Mouse (Mus musculus): Measurements from ENCODE around the gene Gm28038. TPM values are rescaled to one million over a fixed set of nuclear protein-coding genes. Genes with fewer than 3 reads are reported as not detected.

The Gm28038 gene
- polyA plus RNA-seq, 1 experiment: 114 TPM

DNA sequence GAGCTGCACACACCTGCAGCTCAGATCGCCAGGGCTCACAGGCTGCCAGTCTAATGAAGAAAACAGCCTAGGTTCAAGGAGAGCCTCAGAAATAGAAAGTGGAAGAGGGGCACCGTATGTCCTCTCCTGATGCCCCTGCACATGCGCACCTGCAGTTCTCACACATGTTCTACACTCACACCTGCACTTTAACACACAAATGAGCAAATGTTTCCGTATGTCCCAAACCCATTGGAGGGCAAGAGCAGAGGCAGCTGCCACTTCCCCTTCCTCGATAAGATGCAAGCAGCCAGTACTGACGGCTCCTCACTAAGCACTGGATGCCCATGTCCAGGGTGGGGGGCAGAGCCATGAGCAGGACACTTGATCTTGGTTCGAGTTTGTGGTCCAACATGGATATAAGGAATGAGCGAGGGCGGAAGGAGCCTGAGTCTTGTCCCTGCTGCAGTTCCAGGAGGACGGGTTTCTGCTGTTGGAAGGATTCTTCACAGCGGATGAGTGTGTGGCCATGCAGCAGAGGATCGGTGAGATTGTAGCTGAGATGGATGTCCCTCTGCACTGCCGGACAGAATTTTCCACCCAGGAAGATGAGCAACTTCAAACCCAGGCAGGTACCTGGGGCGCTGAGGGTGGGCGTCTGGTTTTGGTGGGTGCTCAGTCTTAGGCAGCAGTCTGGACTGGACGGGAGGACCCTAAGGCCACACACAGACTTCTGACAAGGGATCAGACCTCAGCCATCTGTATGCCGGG, 11.4 kb upstream of the Gm28038 start:
- H3K9ac ChIP-seq (ENCODE audit: low read depth, poor library complexity, severe bottlenecking): no peak overlapping the region
- H3K36me3 ChIP-seq (ENCODE audit: control insufficient read depth, insufficient read depth, low read length, poor library complexity, severe bottlenecking): no peaks in the 10 kb centered on the region
- no peak for TF ChIP-seq POLR2A (IDR thresholded peaks at IDR 0.05; ENCODE audit: insufficient read depth, low read length)
- no peak for TF ChIP-seq CTCF (IDR thresholded peaks at IDR 0.05; ENCODE audit: low read depth, low read length)
- TF ChIP-seq EP300 (IDR thresholded peaks at IDR 0.05; ENCODE audit: insufficient read depth, low read depth, low read length): no peak
- H3K27me3 ChIP-seq (ENCODE audit: control insufficient read depth, insufficient read depth, low read length, poor library complexity, severe bottlenecking): no peaks in the 10 kb centered on the region
- no peak overlapping the region for H3K27ac ChIP-seq (ENCODE audit: insufficient read depth, low read length)
- H3K9me3 ChIP-seq (replicated peaks; ENCODE audit: control insufficient read depth, insufficient read depth, low read length, poor library complexity, severe bottlenecking): no peaks in the 10 kb centered on the region
- no peak overlapping the region for H3K4me3 ChIP-seq (ENCODE audit: low read depth, low read length)
- peaks cover 3% of the 10 kb centered on the region for H3K4me1 ChIP-seq (ENCODE audit: control insufficient read depth, insufficient read depth, low read length)

DNA sequence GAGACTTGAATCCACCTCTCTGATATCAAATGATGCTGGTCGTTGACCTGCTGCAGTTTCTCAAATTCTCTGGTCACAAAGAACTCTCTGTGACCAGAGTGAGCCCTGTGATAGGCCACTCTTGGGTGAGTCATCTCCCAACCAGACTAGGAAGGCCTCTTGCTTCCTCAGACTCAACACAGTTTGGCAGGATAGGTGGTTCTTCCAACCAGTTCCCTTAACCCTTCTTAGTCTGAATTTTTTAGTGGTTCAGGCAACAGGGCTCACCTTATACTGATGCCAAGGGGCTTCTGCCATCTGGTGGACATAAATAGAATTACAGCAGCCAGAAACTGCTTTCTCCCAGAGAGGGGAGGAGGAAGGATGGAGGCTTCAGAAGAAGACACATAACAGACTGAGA, 10.7 kb upstream of the Gm28038 start:
- TF ChIP-seq EP300 (IDR thresholded peaks at IDR 0.05; ENCODE audit: insufficient read depth, low read depth, low read length) (no peak), POLR2A (IDR thresholded peaks at IDR 0.05; ENCODE audit: insufficient read depth, low read length) (no peak), CTCF (IDR thresholded peaks at IDR 0.05; ENCODE audit: low read depth, low read length) (no peak)
- Histone ChIP-seq H3K9me3 (replicated peaks; ENCODE audit: control insufficient read depth, insufficient read depth, low read length, poor library complexity, severe bottlenecking) (no peaks in the 10 kb centered on the region), H3K36me3 (ENCODE audit: control insufficient read depth, insufficient read depth, low read length, poor library complexity, severe bottlenecking) (no peaks in the 10 kb centered on the region), H3K4me1 (ENCODE audit: control insufficient read depth, insufficient read depth, low read length) (peaks cover 3% of the 10 kb centered on the region), H3K4me3 (ENCODE audit: low read depth, low read length) (no peak overlapping the region), H3K27me3 (ENCODE audit: control insufficient read depth, insufficient read depth, low read length, poor library complexity, severe bottlenecking) (no peaks in the 10 kb centered on the region), H3K9ac (ENCODE audit: low read depth, poor library complexity, severe bottlenecking) (no peak overlapping the region), H3K27ac (ENCODE audit: insufficient read depth, low read length) (no peak overlapping the region)

DNA sequence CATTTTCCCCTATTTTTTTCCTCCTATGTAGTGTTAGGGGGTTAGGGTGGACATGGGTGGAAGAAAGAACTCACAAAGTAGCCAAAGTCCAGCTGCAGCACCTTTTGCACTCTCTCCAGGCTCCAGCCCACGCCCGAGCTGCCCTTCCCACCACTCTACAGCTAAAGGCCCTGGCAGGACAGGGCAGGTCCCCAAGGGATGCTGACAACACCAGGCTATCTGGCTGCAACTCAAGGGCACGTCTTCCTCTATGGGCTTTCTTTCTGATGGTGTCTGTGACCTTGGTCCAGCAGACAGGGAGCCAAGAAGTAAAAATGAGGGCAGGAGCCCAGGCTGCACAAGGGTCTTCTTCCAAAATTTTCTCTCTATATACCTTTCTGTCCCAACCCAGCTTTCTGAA, 808 bp downstream of the Gm28038 start:
- H3K27ac ChIP-seq (ENCODE audit: insufficient read depth, low read length): no peak overlapping the region
- H3K27me3 ChIP-seq (ENCODE audit: control insufficient read depth, insufficient read depth, low read length, poor library complexity, severe bottlenecking): no peaks in the 10 kb centered on the region
- H3K4me3 ChIP-seq (ENCODE audit: low read depth, low read length): no peak overlapping the region
- no peaks in the 10 kb centered on the region for H3K9me3 ChIP-seq (replicated peaks; ENCODE audit: control insufficient read depth, insufficient read depth, low read length, poor library complexity, severe bottlenecking)
- TF ChIP-seq CTCF (IDR thresholded peaks at IDR 0.05; ENCODE audit: low read depth, low read length): no peak
- no peak for TF ChIP-seq EP300 (IDR thresholded peaks at IDR 0.05; ENCODE audit: insufficient read depth, low read depth, low read length)
- no peak for TF ChIP-seq POLR2A (IDR thresholded peaks at IDR 0.05; ENCODE audit: insufficient read depth, low read length)
- no peak overlapping the region for H3K9ac ChIP-seq (ENCODE audit: low read depth, poor library complexity, severe bottlenecking)
- no peaks in the 10 kb centered on the region for H3K36me3 ChIP-seq (ENCODE audit: control insufficient read depth, insufficient read depth, low read length, poor library complexity, severe bottlenecking)
- peaks cover 3% of the 10 kb centered on the region for H3K4me1 ChIP-seq (ENCODE audit: control insufficient read depth, insufficient read depth, low read length)

DNA sequence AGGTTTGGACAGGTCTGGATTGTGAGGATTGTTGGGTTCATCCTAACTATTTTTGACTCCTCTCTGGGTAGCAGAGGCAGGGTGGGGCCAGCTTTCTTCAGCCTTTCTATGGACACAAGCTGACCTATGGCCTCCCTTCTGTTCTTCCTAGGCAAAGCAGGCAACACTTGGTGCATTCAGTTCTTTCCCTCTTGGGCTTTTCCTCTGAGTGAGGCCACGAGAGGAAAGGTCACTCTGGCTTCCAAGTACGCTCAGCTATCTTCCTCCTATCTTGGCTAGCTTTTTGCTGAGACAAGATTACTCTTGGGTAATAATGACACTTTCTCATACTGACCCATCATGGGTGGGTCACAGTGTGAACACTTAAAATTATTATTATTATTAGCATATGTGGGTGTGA, 2.4 kb downstream of the Gm28038 start:
- Histone ChIP-seq H3K27me3 (ENCODE audit: control insufficient read depth, insufficient read depth, low read length, poor library complexity, severe bottlenecking) (no peaks in the 10 kb centered on the region), H3K4me3 (ENCODE audit: low read depth, low read length) (no peak overlapping the region), H3K9me3 (replicated peaks; ENCODE audit: control insufficient read depth, insufficient read depth, low read length, poor library complexity, severe bottlenecking) (no peaks in the 10 kb centered on the region), H3K4me1 (ENCODE audit: control insufficient read depth, insufficient read depth, low read length) (peaks cover 3% of the 10 kb centered on the region), H3K27ac (ENCODE audit: insufficient read depth, low read length) (no peak overlapping the region), H3K9ac (ENCODE audit: low read depth, poor library complexity, severe bottlenecking) (no peak overlapping the region), H3K36me3 (ENCODE audit: control insufficient read depth, insufficient read depth, low read length, poor library complexity, severe bottlenecking) (no peaks in the 10 kb centered on the region)
- no peak for TF ChIP-seq CTCF (IDR thresholded peaks at IDR 0.05; ENCODE audit: low read depth, low read length)
- no peak for TF ChIP-seq EP300 (IDR thresholded peaks at IDR 0.05; ENCODE audit: insufficient read depth, low read depth, low read length)
- no peak for TF ChIP-seq POLR2A (IDR thresholded peaks at IDR 0.05; ENCODE audit: insufficient read depth, low read length)

DNA sequence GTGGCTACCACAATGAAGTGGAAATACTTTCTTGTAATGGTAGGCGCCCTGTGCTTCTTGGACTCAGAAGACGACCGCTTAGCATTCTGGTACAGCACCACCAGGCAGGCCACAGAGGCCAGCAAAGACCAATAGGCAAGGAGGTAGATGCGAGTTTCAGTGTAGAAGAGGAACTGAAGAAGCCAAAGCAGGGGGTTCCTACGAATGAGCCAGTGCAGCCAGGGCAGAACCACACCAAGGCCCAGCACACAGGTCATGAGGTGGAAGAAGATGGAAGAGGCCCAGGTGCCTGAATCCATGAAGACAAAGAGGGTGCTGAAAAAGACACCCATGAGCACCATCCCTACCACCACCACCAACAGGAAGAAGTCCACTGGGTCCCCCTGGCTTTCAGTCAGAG, 4.2 kb downstream of the Gm28038 start:
- Histone ChIP-seq H3K4me3 (ENCODE audit: low read depth, low read length) (peak overlapping the region; percentile 95), H3K27me3 (ENCODE audit: control insufficient read depth, insufficient read depth, low read length, poor library complexity, severe bottlenecking) (no peaks in the 10 kb centered on the region), H3K4me1 (ENCODE audit: control insufficient read depth, insufficient read depth, low read length) (peaks cover 3% of the 10 kb centered on the region), H3K36me3 (ENCODE audit: control insufficient read depth, insufficient read depth, low read length, poor library complexity, severe bottlenecking) (no peaks in the 10 kb centered on the region), H3K9ac (ENCODE audit: low read depth, poor library complexity, severe bottlenecking) (peak overlapping the region; percentile 86; the same call in 1 of the 2 replicates), H3K9me3 (replicated peaks; ENCODE audit: control insufficient read depth, insufficient read depth, low read length, poor library complexity, severe bottlenecking) (no peaks in the 10 kb centered on the region), H3K27ac (ENCODE audit: insufficient read depth, low read length) (no peak overlapping the region)
- no peak for TF ChIP-seq POLR2A (IDR thresholded peaks at IDR 0.05; ENCODE audit: insufficient read depth, low read length)
- TF ChIP-seq CTCF (IDR thresholded peaks at IDR 0.05; ENCODE audit: low read depth, low read length): no peak
- TF ChIP-seq EP300 (IDR thresholded peaks at IDR 0.05; ENCODE audit: insufficient read depth, low read depth, low read length): no peak

DNA sequence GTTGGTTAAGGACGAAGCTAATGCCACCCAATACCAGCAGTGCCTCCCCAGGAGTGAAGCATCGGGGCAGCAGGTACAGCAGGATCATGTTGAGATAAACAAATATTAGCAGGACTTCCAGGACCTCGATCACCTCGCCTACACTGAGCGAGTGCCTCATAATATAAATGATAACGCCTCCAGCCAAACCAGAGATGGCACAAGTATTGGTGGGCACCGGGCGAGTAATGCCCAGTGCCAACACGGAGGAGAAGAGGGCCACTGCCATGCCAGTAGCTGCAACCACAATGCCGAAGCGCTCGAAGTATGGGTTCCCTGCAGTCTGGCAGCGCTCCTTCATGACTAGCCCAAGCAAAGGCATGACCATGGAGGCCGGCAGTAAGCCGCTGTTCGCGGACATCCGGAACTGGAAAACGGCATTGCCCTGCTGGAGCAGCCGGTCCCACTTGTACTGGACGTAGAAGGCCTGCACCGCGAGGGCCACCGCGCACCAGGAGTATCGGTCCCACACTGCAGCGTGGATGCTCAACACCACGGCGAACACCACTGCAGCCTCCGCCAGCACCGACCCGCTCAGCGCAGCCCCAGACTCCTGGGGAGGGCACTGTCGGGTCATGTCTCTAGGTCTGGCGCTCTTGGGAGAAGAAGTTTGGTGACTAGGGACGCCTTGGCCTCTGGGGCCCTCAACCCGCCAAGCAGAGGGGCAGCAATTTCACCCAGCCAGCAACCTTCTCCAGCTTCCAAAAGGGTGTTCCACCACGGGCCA, 4.8 kb downstream of the Gm28038 start:
- Histone ChIP-seq H3K4me1 (ENCODE audit: control insufficient read depth, insufficient read depth, low read length) (peaks cover 3% of the 10 kb centered on the region), H3K9ac (ENCODE audit: low read depth, poor library complexity, severe bottlenecking) (peak overlapping the region; percentile 86), H3K9me3 (replicated peaks; ENCODE audit: control insufficient read depth, insufficient read depth, low read length, poor library complexity, severe bottlenecking) (no peaks in the 10 kb centered on the region), H3K36me3 (ENCODE audit: control insufficient read depth, insufficient read depth, low read length, poor library complexity, severe bottlenecking) (no peaks in the 10 kb centered on the region), H3K27ac (ENCODE audit: insufficient read depth, low read length) (no peak overlapping the region), H3K4me3 (ENCODE audit: low read depth, low read length) (peak overlapping the region; percentile 95), H3K27me3 (ENCODE audit: control insufficient read depth, insufficient read depth, low read length, poor library complexity, severe bottlenecking) (no peaks in the 10 kb centered on the region)
- TF ChIP-seq EP300 (IDR thresholded peaks at IDR 0.05; ENCODE audit: insufficient read depth, low read depth, low read length) (no peak), POLR2A (IDR thresholded peaks at IDR 0.05; ENCODE audit: insufficient read depth, low read length) (no peak), CTCF (IDR thresholded peaks at IDR 0.05; ENCODE audit: low read depth, low read length) (no peak)

Data from ES-Bruce4 (cell line).